Mouse (Mus musculus) liver, embryonic 14.5 days (tissue): ENCODE data around the gene Jsrp1. TPM values are rescaled to one million over a fixed set of nuclear protein-coding genes. Genes with fewer than 3 reads are reported as not detected.
A peak's percentile ranks its signal among the peaks of the same experiment; 100 is the strongest.

Experiments
- ATAC-seq: fragments of 200-750 bp; cut with Nextera tagmentation; 2 replicates; pipeline ENCODE4 v1.8.0; 2017; ENCODE audit warnings: moderate number of reproducible peaks, mild to moderate bottlenecking, moderate library complexity; ENCODE audit not compliant: insufficient read depth
- DNase-seq, 3 experiments: peaks; one replicate each; pipeline ENCODE4 v3.0.0-alpha.2; 2012 to 2013; ENCODE audit warnings: low read depth in 3 of 3, low spot score in 3 of 3
- H3K27ac ChIP-seq: fragments of 300-500 bp; sonication (generic); 2 replicates; pipeline ENCODE4 v1.5.1; 2014; ENCODE audit warnings: moderate library complexity, mild to moderate bottlenecking, control low read depth, inconsistent platforms
- H3K27me3 ChIP-seq: fragments of 300-500 bp; sonication (generic); 2 replicates; pipeline ENCODE4 v1.6.1; 2014; ENCODE audit warnings: mild to moderate bottlenecking, low read length, moderate library complexity; ENCODE audit not compliant: control insufficient read depth, insufficient read depth
- H3K36me3 ChIP-seq: fragments of 300-500 bp; sonication (generic); replicated peaks from 2 replicates; pipeline ENCODE4 v1.6.1; 2014; ENCODE audit warnings: low read depth; ENCODE audit not compliant: control insufficient read depth, insufficient read depth
- H3K4me1 ChIP-seq, 2 experiments: fragments of 200-500 bp in 1 of 2; fragments of 300-500 bp in 1 of 2; sonication (generic) in 1 of 2; replicated peaks; 2 replicates each; pipeline ENCODE4 v1.6.1; 2012 to 2014; ENCODE audit warnings: antibody characterized with exemption in 1 of 2, inconsistent platforms in 1 of 2, low read length in 1 of 2; ENCODE audit not compliant: control insufficient read depth in 2 of 2, insufficient read depth in 2 of 2
- H3K4me2 ChIP-seq: fragments of 300-500 bp; sonication (generic); 2 replicates; pipeline ENCODE4 v1.6.1; 2014; ENCODE audit warnings: low read depth, mild to moderate bottlenecking, control low read depth, moderate library complexity
- H3K4me3 ChIP-seq, 2 experiments: fragments of 200-500 bp in 1 of 2; fragments of 300-500 bp in 1 of 2; sonication (generic) in 1 of 2; 2 replicates each; pipeline ENCODE4 v1.5.1; 2012 to 2014; ENCODE audit warnings: low read depth in 2 of 2, low read length in 2 of 2, mild to moderate bottlenecking in 2 of 2, control low read depth in 1 of 2, inconsistent platforms in 1 of 2, moderate library complexity in 1 of 2; ENCODE audit not compliant: insufficient read depth in 1 of 2
- H3K9ac ChIP-seq: fragments of 300-500 bp; sonication (generic); replicated peaks from 2 replicates; pipeline ENCODE4 v1.6.1; 2014; ENCODE audit warnings: mild to moderate bottlenecking, control low read depth, moderate library complexity
- H3K9me3 ChIP-seq: fragments of 300-500 bp; sonication (generic); 2 replicates; pipeline ENCODE4 v1.6.1; 2016; ENCODE audit warnings: low read length, mixed read lengths; ENCODE audit not compliant: control insufficient read depth
- CTCF ChIP-seq: IDR thresholded peaks from 2 replicates; pipeline ENCODE4 v1.5.1; 2016; ENCODE audit warnings: antibody characterized with exemption, low read depth, control low read depth
- EP300 ChIP-seq: IDR thresholded peaks from 2 replicates; pipeline ENCODE4 v1.6.1; 2016; ENCODE audit warnings: antibody characterized with exemption, low read depth
- WGBS: fragments of 180-500 bp; shearing (Covaris S2); extraction: QIAGEN DNeasy Blood & Tissue Kit; methylation state at CpG from one replicate; pipeline ENCODE4 v1.1.7; 2014; ENCODE audit not compliant: insufficient replicate concordance; 5-methylcytosine and 5-hydroxymethylcytosine counted together
- polyA plus RNA-seq, 2 experiments: library from polyadenylated mRNA; depleted of rRNA in 1 of 2; stranded (reverse) in 1 of 2; unstranded in 1 of 2; fragments of >200 nt; fragmentation: Nextera tagmentation in 1 of 2; extraction: Ambion mirVana in 1 of 2; gene quantifications; 2 replicates each; pipeline versions ENCODE4 v1.2.1 to v1.2.3; 2012 to 2014

Jsrp1 gene
- polyA plus RNA-seq, 2 experiments, result not detected

DNA sequence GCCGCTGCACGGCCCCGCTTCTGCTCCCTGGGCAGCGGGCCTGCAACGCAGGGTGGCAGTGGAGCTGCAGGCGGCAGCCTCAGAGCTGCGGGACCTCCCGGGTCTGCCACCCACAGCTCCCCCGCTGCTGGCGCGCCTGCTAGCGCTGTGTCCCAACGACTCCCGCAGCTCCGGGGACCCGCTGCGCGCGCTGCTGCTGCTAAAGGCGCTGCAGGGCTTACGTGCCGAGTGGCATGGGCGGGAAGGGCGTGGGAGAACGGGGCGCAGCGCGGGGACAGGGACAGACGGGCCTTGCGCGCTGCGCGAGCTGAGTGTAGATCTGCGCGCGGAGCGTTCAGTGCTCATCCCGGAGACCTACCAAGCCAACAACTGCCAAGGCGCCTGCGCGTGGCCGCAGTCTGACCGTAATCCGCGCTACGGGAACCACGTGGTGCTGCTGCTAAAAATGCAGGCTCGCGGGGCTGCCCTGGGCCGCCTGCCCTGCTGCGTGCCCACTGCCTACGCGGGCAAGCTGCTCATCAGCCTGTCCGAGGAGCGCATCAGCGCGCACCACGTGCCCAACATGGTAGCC is 6.2 kb downstream of the Jsrp1 start:
- no peak overlapping the region for H3K27ac ChIP-seq
- H3K4me2 ChIP-seq, result peak overlapping the region; percentile 80
- peak overlapping the region; percentile 48 for H3K9ac ChIP-seq
- TF ChIP-seq EP300 (no peak), CTCF (no peak)
- H3K4me1 ChIP-seq, result peaks cover 2 to 5% of the 10 kb centered on the region in 2 experiments; a peak in 3 of 4 replicates
- peak; percentile 39 for ATAC-seq
- H3K36me3 ChIP-seq, result peaks cover 23% of the 10 kb centered on the region
- under 1% methylated on average over 58 of the region's 58 CpGs for WGBS
- no peak for DNase-seq
- peak overlapping the region; percentile 17 to 50 for H3K4me3 ChIP-seq
- H3K9me3 ChIP-seq, result no peaks in the 10 kb centered on the region
- peaks cover 45% of the 10 kb centered on the region for H3K27me3 ChIP-seq

DNA sequence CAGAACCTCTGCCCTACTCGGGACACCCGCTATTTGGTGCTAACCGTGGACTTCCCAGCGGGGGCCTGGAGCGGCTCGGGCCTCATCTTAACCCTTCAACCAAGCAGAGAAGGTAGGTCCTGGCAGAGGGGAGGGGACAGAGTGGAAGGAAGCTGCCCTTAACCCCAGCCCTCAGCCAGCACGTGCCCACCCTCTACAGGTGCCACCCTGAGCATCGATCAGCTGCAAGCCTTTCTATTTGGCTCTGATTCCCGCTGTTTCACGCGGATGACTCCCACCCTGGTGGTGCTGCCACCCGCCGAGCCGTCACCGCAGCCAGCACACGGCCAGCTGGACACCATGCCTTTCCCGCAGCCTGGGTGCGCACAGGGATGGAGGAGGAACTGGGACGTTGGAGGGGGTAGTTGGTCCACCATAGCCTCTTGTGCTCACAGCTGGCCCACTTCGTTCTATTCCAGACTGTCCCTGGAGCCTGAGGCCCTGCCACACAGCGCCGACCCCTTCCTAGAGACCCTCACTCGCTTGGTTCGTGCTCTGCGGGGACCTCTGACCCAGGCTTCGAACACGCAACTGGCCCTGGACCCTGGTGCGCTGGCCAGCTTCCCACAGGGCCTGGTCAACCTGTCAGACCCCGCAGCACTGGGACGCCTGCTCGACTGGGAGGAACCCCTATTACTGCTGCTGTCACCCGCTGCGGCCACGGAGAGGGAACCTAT is 6.8 kb downstream of the Jsrp1 start:
- H3K9ac ChIP-seq, result no peak overlapping the region
- TF ChIP-seq EP300, result no peak
- no peak for TF ChIP-seq CTCF
- H3K27ac ChIP-seq, result no peak overlapping the region
- H3K9me3 ChIP-seq, result no peaks in the 10 kb centered on the region
- peak overlapping the region in 1 of 2 experiments; percentile 50; a peak in 2 of 4 replicates for H3K4me3 ChIP-seq
- peaks cover 29% of the 10 kb centered on the region for H3K36me3 ChIP-seq
- 52% methylated on average over 34 of the region's 34 CpGs for WGBS
- DNase-seq (no peak), ATAC-seq (peak; percentile 4; the same call in 1 of the 2 replicates)
- H3K27me3 ChIP-seq, result peaks cover 42% of the 10 kb centered on the region
- peaks cover 2 to 5% of the 10 kb centered on the region in 2 experiments; a peak in 3 of 4 replicates for H3K4me1 ChIP-seq
- peak overlapping the region; percentile 80 for H3K4me2 ChIP-seq

DNA sequence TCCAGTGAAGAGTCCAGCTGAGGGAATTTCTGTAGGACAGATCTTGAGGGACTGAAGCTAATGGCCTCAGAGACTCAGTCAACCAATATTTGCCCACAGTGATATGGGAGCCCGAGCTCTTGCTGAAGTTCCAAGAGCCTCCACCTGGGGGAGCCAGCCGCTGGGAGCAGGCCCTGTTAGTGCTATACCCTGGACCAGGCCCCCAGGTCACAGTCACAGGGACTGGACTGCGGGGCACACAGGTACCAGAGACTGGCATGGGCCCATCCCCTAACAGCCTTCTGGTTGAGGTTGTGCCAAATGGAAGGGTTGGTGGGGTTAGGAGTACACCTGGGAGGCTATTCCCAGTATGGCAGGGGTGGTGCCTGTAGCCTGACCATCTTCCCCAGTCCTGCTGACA is 7.4 kb downstream of the Jsrp1 start:
- Histone ChIP-seq H3K9ac (no peak overlapping the region), H3K27ac (no peak overlapping the region), H3K4me1 (peaks cover 2 to 5% of the 10 kb centered on the region in 2 experiments; a peak in 3 of 4 replicates), H3K36me3 (peaks cover 35% of the 10 kb centered on the region), H3K27me3 (peaks cover 42% of the 10 kb centered on the region), H3K9me3 (no peaks in the 10 kb centered on the region), H3K4me2 (no peak overlapping the region), H3K4me3 (no peak overlapping the region)
- WGBS, result 6% methylated on average over 3 of the region's 3 CpGs
- ATAC-seq (peak; percentile 63), DNase-seq (peak in 1 of 3 experiments; percentile 47)
- peak; percentile 96 for TF ChIP-seq CTCF
- TF ChIP-seq EP300, result no peak

DNA sequence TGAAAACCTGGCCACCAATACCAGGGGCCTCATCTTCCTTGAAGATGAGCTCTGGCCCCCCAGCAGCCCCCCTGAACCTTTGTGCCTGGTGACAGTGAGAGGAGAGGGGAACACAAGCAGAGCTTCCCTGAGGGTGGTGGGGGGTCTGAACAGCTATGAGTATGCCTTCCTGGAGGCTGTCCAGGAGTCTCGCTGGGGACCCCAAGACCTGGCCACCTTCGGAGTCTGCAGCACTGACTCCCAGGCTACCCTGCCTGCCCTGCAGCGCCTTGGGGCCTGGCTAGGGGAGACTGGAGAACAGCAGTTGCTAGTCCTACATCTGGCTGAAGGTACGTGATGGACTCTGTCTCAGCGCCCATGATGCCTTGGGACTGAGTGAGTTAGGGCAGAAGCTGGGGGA is 8.0 kb downstream of the Jsrp1 start:
- peak; percentile 1; the same call in 1 of the 2 replicates for ATAC-seq

DNA sequence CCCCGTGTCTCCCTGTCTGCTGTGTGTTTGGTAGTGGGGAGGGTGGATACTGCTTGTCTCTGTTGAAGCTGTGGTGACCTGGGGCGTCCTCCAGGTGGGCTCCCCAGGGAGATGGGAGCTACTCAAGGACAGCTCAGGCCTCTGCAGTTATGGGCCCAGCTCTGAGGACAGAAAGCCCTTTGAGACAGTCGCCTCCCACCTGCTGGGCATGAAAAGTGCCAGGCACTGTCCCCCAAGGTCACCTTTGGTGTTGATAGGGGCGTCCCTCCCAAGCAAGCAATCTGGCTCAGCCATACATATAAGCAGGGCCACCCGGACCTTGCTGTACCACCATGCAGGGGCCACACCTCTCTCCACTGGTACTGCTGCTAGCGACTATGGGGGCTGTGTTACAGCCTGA is 8.4 kb downstream of the Jsrp1 start, which contains the start of gene Amh:
Gene Amh, plus strand, starts transcription at position 328 of the 400 bp plus-strand sequence.
- H3K4me2 ChIP-seq, result no peak within 1 kb of the TSS
- no peak within 1 kb of the TSS for H3K27ac ChIP-seq
- H3K36me3 ChIP-seq, result peaks cover 38% of the 10 kb centered on the region
- no peak within 1 kb of the TSS for H3K4me3 ChIP-seq
- 68% methylated on average over 6 of the region's 6 CpGs for WGBS
- peaks cover 5 to 8% of the 10 kb centered on the region in 2 experiments for H3K4me1 ChIP-seq
- no peak for TF ChIP-seq CTCF
- no peak for TF ChIP-seq EP300
- ATAC-seq (no peak), DNase-seq (no peak)
- H3K9me3 ChIP-seq, result no peaks in the 10 kb centered on the region
- H3K27me3 ChIP-seq, result peaks cover 34% of the 10 kb centered on the region
- no peak within 1 kb of the TSS for H3K9ac ChIP-seq

More for the DNA sequence above, 8.0 kb downstream of the Jsrp1 start:
- no peak overlapping the region for H3K27ac ChIP-seq
- no peaks in the 10 kb centered on the region for H3K9me3 ChIP-seq
- no peak overlapping the region for H3K4me2 ChIP-seq
- TF ChIP-seq CTCF, result no peak
- no peak for TF ChIP-seq EP300
- DNase-seq, result no peak
- WGBS, result 75% methylated on average over 5 of the region's 5 CpGs
- no peak overlapping the region for H3K9ac ChIP-seq
- H3K27me3 ChIP-seq, result peaks cover 38% of the 10 kb centered on the region
- H3K36me3 ChIP-seq, result peaks cover 38% of the 10 kb centered on the region
- H3K4me3 ChIP-seq, result no peak overlapping the region
- peaks cover 2 to 5% of the 10 kb centered on the region in 2 experiments; a peak in 3 of 4 replicates for H3K4me1 ChIP-seq
